Mouse (Mus musculus): Measurements from ENCODE around the gene Tmem232. TPM values are rescaled to one million over a fixed set of nuclear protein-coding genes. Genes with fewer than 3 reads are reported as not detected.
A peak's percentile ranks its signal among the peaks of the same experiment; 100 is the strongest.
"Not testable (repeated sequence)": the region's sequence is repeated elsewhere in the genome, so short reads cannot be mapped to it uniquely, and the experiment has no call there.

The Tmem232 gene
- polyA plus RNA-seq, 1 experiment from 2014 or later = not detected

GRCm38 (mm10) chr17:65450818-65451217 lies 89.8 kb downstream of the Tmem232 start:
- Histone ChIP-seq H3K36me3 (ENCODE audit: control insufficient read depth, insufficient read depth, low read length) (no peaks in the 10 kb centered on the region), H3K9me3 (ENCODE audit: control insufficient read depth, low read length) (no peaks in the 10 kb centered on the region), H3K4me3 (ENCODE audit: low read depth, low read length) (no peak overlapping the region), H3K4me1 (replicated peaks; ENCODE audit: control insufficient read depth, insufficient read depth, low read length) (no peaks in the 10 kb centered on the region), H3K4me2 (ENCODE audit: low read depth, low read length, severe bottlenecking) (no peak overlapping the region), H3K27ac (ENCODE audit: low read depth, low read length) (no peak overlapping the region), H3K9ac (ENCODE audit: low read length) (no peak overlapping the region), H3K27me3 (ENCODE audit: control insufficient read depth, insufficient read depth, low read length) (no peaks in the 10 kb centered on the region)
- no peak for DNase-seq (ENCODE audit: low spot score)
- ATAC-seq (replicated peaks; ENCODE audit: low FRiP score) = no peak

- H3K9ac ChIP-seq (ENCODE audit: low read length); H3K27ac ChIP-seq (ENCODE audit: low read depth, low read length); ATAC-seq (replicated peaks; ENCODE audit: low FRiP score); DNase-seq (ENCODE audit: low spot score); H3K4me2 ChIP-seq (ENCODE audit: low read depth, low read length, severe bottlenecking); H3K4me3 ChIP-seq (ENCODE audit: low read depth, low read length); H3K36me3 ChIP-seq (ENCODE audit: control insufficient read depth, insufficient read depth, low read length); H3K4me1 ChIP-seq (replicated peaks; ENCODE audit: control insufficient read depth, insufficient read depth, low read length); H3K9me3 ChIP-seq (ENCODE audit: control insufficient read depth, low read length); H3K27me3 ChIP-seq (ENCODE audit: control insufficient read depth, insufficient read depth, low read length): not testable (repeated sequence)
- WGBS = 89% methylated on average over 12 of the region's 12 CpGs
Observed at GRCm38 (mm10) chr17:65437906-65438305, 102.7 kb downstream of the Tmem232 start.

- ATAC-seq (replicated peaks; ENCODE audit: low FRiP score) = no peak
- Histone ChIP-seq H3K27me3 (ENCODE audit: control insufficient read depth, insufficient read depth, low read length) (no peaks in the 10 kb centered on the region), H3K9ac (ENCODE audit: low read length) (no peak overlapping the region), H3K4me1 (replicated peaks; ENCODE audit: control insufficient read depth, insufficient read depth, low read length) (no peaks in the 10 kb centered on the region), H3K27ac (ENCODE audit: low read depth, low read length) (no peak overlapping the region), H3K9me3 (ENCODE audit: control insufficient read depth, low read length) (no peaks in the 10 kb centered on the region), H3K4me2 (ENCODE audit: low read depth, low read length, severe bottlenecking) (no peak overlapping the region), H3K4me3 (ENCODE audit: low read depth, low read length) (no peak overlapping the region), H3K36me3 (ENCODE audit: control insufficient read depth, insufficient read depth, low read length) (no peaks in the 10 kb centered on the region)
- no peak for DNase-seq (ENCODE audit: low spot score)
Observed at GRCm38 (mm10) chr17:65419124-65419523, 121.5 kb downstream of the Tmem232 start.

GRCm38 (mm10) chr17:65405309-65405708 lies 135.3 kb downstream of the Tmem232 start:
- no peak for DNase-seq (ENCODE audit: low spot score)
- H3K4me1 ChIP-seq (replicated peaks; ENCODE audit: control insufficient read depth, insufficient read depth, low read length) = no peaks in the 10 kb centered on the region
- H3K9me3 ChIP-seq (ENCODE audit: control insufficient read depth, low read length) = no peaks in the 10 kb centered on the region
- H3K36me3 ChIP-seq (ENCODE audit: control insufficient read depth, insufficient read depth, low read length) = no peaks in the 10 kb centered on the region
- no peak for ATAC-seq (replicated peaks; ENCODE audit: low FRiP score)
- no peak overlapping the region for H3K4me2 ChIP-seq (ENCODE audit: low read depth, low read length, severe bottlenecking)
- no peaks in the 10 kb centered on the region for H3K27me3 ChIP-seq (ENCODE audit: control insufficient read depth, insufficient read depth, low read length)
- no peak overlapping the region for H3K9ac ChIP-seq (ENCODE audit: low read length)
- H3K27ac ChIP-seq (ENCODE audit: low read depth, low read length) = no peak overlapping the region
- WGBS = 51% methylated on average over 9 of the region's 9 CpGs
- H3K4me3 ChIP-seq (ENCODE audit: low read depth, low read length) = no peak overlapping the region

- ATAC-seq (replicated peaks; ENCODE audit: low FRiP score) = no peak
- no peak overlapping the region for H3K4me3 ChIP-seq (ENCODE audit: low read depth, low read length)
- H3K9me3 ChIP-seq (ENCODE audit: control insufficient read depth, low read length) = no peaks in the 10 kb centered on the region
- no peaks in the 10 kb centered on the region for H3K4me1 ChIP-seq (replicated peaks; ENCODE audit: control insufficient read depth, insufficient read depth, low read length)
- no peaks in the 10 kb centered on the region for H3K27me3 ChIP-seq (ENCODE audit: control insufficient read depth, insufficient read depth, low read length)
- no peak for DNase-seq (ENCODE audit: low spot score)
- H3K36me3 ChIP-seq (ENCODE audit: control insufficient read depth, insufficient read depth, low read length) = no peaks in the 10 kb centered on the region
- WGBS = 91% methylated on average over 1 of the region's 1 CpGs
- H3K27ac ChIP-seq (ENCODE audit: low read depth, low read length) = no peak overlapping the region
- no peak overlapping the region for H3K4me2 ChIP-seq (ENCODE audit: low read depth, low read length, severe bottlenecking)
- H3K9ac ChIP-seq (ENCODE audit: low read length) = no peak overlapping the region
Observed at GRCm38 (mm10) chr17:65400914-65401313, 139.7 kb downstream of the Tmem232 start.

- no peak overlapping the region for H3K9ac ChIP-seq (ENCODE audit: low read length)
- no peaks in the 10 kb centered on the region for H3K27me3 ChIP-seq (ENCODE audit: control insufficient read depth, insufficient read depth, low read length)
- ATAC-seq (replicated peaks; ENCODE audit: low FRiP score) (no peak), DNase-seq (ENCODE audit: low spot score) (no peak)
- no peaks in the 10 kb centered on the region for H3K4me1 ChIP-seq (replicated peaks; ENCODE audit: control insufficient read depth, insufficient read depth, low read length)
- 84% methylated on average over 9 of the region's 9 CpGs for WGBS
- H3K36me3 ChIP-seq (ENCODE audit: control insufficient read depth, insufficient read depth, low read length) = no peaks in the 10 kb centered on the region
- H3K27ac ChIP-seq (ENCODE audit: low read depth, low read length) = no peak overlapping the region
- H3K9me3 ChIP-seq (ENCODE audit: control insufficient read depth, low read length) = no peaks in the 10 kb centered on the region
- H3K4me3 ChIP-seq (ENCODE audit: low read depth, low read length) = no peak overlapping the region
- no peak overlapping the region for H3K4me2 ChIP-seq (ENCODE audit: low read depth, low read length, severe bottlenecking)
Observed at GRCm38 (mm10) chr17:65384411-65384962, 156.1 kb downstream of the Tmem232 start.

GRCm38 (mm10) chr17:65370034-65370780 lies 170.4 kb downstream of the Tmem232 start:
- Histone ChIP-seq H3K9ac (ENCODE audit: low read length) (no peak overlapping the region), H3K36me3 (ENCODE audit: control insufficient read depth, insufficient read depth, low read length) (no peaks in the 10 kb centered on the region), H3K27ac (ENCODE audit: low read depth, low read length) (no peak overlapping the region), H3K27me3 (ENCODE audit: control insufficient read depth, insufficient read depth, low read length) (no peaks in the 10 kb centered on the region), H3K4me3 (ENCODE audit: low read depth, low read length) (no peak overlapping the region), H3K9me3 (ENCODE audit: control insufficient read depth, low read length) (no peaks in the 10 kb centered on the region), H3K4me1 (replicated peaks; ENCODE audit: control insufficient read depth, insufficient read depth, low read length) (no peaks in the 10 kb centered on the region), H3K4me2 (ENCODE audit: low read depth, low read length, severe bottlenecking) (no peak overlapping the region)
- ATAC-seq (replicated peaks; ENCODE audit: low FRiP score) (no peak), DNase-seq (ENCODE audit: low spot score) (peak; percentile 65)
- 46% methylated on average over 7 of the region's 7 CpGs for WGBS

- ATAC-seq (replicated peaks; ENCODE audit: low FRiP score) (no peak), DNase-seq (ENCODE audit: low spot score) (no peak)
- Histone ChIP-seq H3K4me2 (ENCODE audit: low read depth, low read length, severe bottlenecking) (no peak overlapping the region), H3K36me3 (ENCODE audit: control insufficient read depth, insufficient read depth, low read length) (no peaks in the 10 kb centered on the region), H3K9ac (ENCODE audit: low read length) (no peak overlapping the region), H3K4me1 (replicated peaks; ENCODE audit: control insufficient read depth, insufficient read depth, low read length) (no peaks in the 10 kb centered on the region), H3K27ac (ENCODE audit: low read depth, low read length) (no peak overlapping the region), H3K27me3 (ENCODE audit: control insufficient read depth, insufficient read depth, low read length) (no peaks in the 10 kb centered on the region), H3K4me3 (ENCODE audit: low read depth, low read length) (no peak overlapping the region), H3K9me3 (ENCODE audit: control insufficient read depth, low read length) (no peaks in the 10 kb centered on the region)
- 74% methylated on average over 3 of the region's 3 CpGs for WGBS
Observed at GRCm38 (mm10) chr17:65365535-65366254, 174.9 kb downstream of the Tmem232 start.
